Mouse (Mus musculus) telencephalon, adult 2 months (tissue): ENCODE data around the gene Mapre3.
A peak's percentile ranks its signal among the peaks of the same experiment; 100 is the strongest.

Experiments used
- DNase-seq: peaks from one replicate; pipeline ENCODE4 v3.0.0-alpha.2; 2011; ENCODE audit warnings: low read depth, low spot score

Mapre3 gene

GRCm38 (mm10) chr5:30814424-30815119, at the start of gene Mapre3:
Gene Mapre3, plus strand, starts transcription at chr5:30814641.
- DNase-seq: peak; percentile 89

GRCm38 (mm10) chr5:30765596-30766370, 48.7 kb upstream of the Mapre3 start:
- no peak for DNase-seq

- DNase-seq: no peak
Observed at GRCm38 (mm10) chr5:30768082-30768481, 46.4 kb upstream of the Mapre3 start.

- no peak for DNase-seq
Observed at GRCm38 (mm10) chr5:30768598-30768997, 45.8 kb upstream of the Mapre3 start.

- DNase-seq: no peak
Observed at GRCm38 (mm10) chr5:30769075-30769474, 45.4 kb upstream of the Mapre3 start.

- peak; percentile 91 for DNase-seq
Observed at GRCm38 (mm10) chr5:30774601-30775371, 39.7 kb upstream of the Mapre3 start.

GRCm38 (mm10) chr5:30780699-30781098, 33.7 kb upstream of the Mapre3 start:
- DNase-seq: no peak

GRCm38 (mm10) chr5:30781147-30781546, 33.3 kb upstream of the Mapre3 start:
- no peak for DNase-seq

- DNase-seq: no peak
Observed at GRCm38 (mm10) chr5:30787381-30787780, 27.1 kb upstream of the Mapre3 start.

- no peak for DNase-seq
Observed at GRCm38 (mm10) chr5:30790047-30790446, 24.4 kb upstream of the Mapre3 start.

- DNase-seq: no peak
Observed at GRCm38 (mm10) chr5:30796125-30796524, 18.3 kb upstream of the Mapre3 start.

- no peak for DNase-seq
Observed at GRCm38 (mm10) chr5:30797482-30797881, 17.0 kb upstream of the Mapre3 start.

- DNase-seq: no peak
Observed at GRCm38 (mm10) chr5:30797982-30798381, 16.5 kb upstream of the Mapre3 start.

- DNase-seq: no peak
Observed at GRCm38 (mm10) chr5:30798965-30799364, 15.5 kb upstream of the Mapre3 start.

GRCm38 (mm10) chr5:30802724-30803467, 11.5 kb upstream of the Mapre3 start:
- no peak for DNase-seq

- DNase-seq: peak; percentile 48
Observed at GRCm38 (mm10) chr5:30806106-30806505, 8.3 kb upstream of the Mapre3 start.

- DNase-seq: no peak
Observed at GRCm38 (mm10) chr5:30815120-30815465, 652 bp downstream of the Mapre3 start.

- DNase-seq: no peak
Observed at GRCm38 (mm10) chr5:30816261-30816791, 1.9 kb downstream of the Mapre3 start.

GRCm38 (mm10) chr5:30818758-30819309, 4.4 kb downstream of the Mapre3 start:
- peak; percentile 41 for DNase-seq

GRCm38 (mm10) chr5:30822689-30823088, 8.2 kb downstream of the Mapre3 start:
- no peak for DNase-seq

GRCm38 (mm10) chr5:30823091-30823490, 8.7 kb downstream of the Mapre3 start:
- no peak for DNase-seq
